Mouse (Mus musculus) adrenal gland, postnatal 36 days (tissue): ENCODE measurements around the gene Lrp5. TPM values are rescaled to one million over a fixed set of nuclear protein-coding genes. Genes with fewer than 3 reads are reported as not detected.

Source experiments
- DNase-seq, 2 experiments: peaks; one replicate each; pipeline ENCODE4 v3.0.0; 2021; ENCODE audit warnings: mixed read lengths in 1 of 2
- total RNA-seq, 2 experiments: library from RNA; stranded (reverse); gene quantifications; 2 replicates each; pipeline ENCODE4 v1.2.3; 2021

The Lrp5 gene
- total RNA-seq, 2 experiments from 2014 or later, result 95.6 to 154 TPM

DNA sequence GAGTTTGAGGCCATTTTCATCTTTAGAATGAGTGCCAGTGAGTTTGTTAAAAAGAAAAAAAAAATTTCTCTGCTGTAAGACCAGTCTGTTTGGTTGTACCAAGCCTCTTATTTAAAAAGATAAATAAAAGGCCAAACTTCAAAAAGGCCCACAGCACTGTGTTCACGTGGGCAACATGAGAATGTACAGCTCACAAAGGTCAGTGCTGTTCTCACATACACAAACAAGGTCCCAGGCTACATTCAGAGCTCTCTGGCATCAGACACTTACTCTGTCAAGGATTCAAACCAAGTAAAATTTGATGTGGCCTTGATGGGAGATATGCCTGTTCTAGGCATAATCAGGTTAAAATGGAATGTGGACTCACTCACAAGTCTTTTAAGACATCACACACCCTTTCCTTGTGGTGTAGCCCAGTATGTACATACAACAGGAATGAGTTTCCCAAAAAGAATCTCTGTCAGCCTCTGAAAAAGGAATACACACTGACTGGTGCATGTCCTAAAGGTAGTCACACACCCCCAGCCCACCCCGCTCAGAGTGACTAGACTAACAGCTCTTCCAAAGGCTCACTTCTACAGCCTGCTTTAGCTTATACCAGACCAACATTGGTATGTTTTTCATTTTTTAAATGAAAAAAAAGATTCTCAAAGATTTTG lies 130.1 kb downstream of the Lrp5 start:
- DNase-seq, result no peak

DNA sequence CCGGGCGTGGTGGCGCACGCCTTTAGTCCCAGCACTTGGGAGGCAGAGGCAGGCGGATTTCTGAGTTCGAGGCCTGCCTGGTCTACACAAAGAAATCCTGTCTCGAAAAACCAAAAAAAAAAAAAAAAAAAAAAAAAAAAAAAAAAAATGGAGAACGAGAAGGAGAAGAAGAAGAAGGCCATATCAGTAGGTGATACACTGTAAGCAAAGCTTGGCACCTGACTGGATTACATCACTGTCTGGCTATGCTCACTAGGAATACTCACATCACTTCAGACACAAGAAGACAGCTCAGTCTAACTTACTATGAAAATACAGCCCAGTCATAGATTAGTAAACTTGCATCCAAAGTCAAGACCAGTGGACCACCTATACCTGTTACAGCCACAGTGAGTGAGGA lies 131.6 kb downstream of the Lrp5 start:
- DNase-seq, result no peak

DNA sequence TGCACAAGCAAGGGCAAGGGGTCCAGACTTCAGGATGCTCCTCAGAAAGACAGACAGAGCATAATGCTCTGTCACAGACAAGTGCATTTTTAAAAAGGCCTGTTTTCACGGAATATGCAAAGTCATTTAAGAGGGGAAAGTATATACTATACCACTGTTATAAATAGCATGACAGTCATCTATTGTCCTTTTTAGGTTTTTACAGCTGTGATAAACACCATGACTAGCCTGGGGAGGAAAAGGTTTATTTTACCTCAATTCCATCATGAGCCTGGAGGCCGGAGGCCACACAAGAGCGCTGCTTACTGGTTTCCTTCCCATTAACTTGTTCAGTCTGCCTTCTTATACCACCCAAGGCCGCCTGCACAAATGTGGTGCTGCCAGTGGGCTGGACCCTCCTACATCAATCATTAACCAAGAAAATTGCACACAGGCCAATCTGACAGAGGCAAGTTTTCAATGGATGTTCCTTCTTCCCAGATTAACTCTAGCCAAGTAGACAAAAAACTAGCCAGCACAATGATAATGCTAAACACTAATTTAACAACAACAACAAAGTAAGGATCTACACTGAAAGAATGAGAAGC lies 134.7 kb downstream of the Lrp5 start:
- no peak for DNase-seq

DNA sequence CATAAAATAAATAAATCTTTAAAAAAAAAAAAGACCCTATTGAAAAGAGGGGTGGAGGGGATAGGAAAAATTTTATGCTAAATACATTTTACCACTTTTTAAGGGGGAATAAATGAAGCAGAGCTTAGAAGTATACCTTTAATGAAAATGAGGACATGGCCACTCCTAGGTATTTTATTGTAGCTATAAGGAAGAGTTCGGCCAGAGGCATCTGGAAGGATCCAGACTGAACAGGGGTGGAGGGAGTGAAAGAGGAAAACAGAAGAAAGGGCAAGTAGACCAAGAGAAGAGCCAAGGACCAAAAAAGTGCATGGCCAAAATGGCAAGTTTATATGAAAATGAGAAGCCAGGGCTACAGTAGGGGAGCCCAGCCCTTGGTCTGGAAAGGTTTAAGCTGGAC lies 136.3 kb downstream of the Lrp5 start:
- DNase-seq, result no peak

DNA sequence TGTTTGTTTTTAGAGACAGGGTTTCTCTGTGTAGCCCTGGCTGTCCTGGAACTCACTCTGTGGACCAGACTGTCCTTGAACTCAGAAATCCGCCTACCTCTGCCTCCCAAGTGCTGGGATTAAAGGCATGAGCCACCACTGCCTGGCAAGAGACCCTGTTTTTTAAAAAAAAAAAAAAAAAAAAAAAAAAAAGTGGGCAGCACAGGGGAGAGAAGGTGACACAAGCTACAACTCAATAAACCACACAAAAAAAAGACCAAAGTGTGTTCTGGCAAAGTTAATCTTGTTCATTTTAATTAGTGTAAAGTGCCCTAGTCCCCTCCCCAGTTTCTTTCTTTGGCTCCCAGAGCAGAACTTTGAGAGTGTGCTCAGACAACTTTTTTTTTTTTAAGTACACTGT lies 137.1 kb downstream of the Lrp5 start:
- DNase-seq, result no peak

DNA sequence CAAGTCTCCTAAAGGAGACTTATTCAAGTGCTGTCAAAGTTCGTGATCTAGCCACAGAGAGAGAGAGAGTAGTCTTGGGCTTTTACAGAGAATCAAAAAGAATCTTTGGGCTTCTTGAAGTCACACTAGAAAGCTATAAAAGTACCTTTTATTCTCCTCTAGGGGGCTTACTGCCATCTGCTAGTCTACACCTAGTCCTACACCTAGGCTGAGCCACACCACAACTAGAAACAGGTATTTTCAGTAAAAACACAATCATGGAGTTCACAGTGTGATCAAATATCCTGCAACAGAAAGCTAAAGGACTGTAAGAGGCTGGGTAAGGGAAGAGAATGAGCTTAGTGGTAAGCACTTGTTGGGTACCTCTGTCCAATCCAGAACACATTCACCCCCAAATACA lies 138.1 kb downstream of the Lrp5 start:
- DNase-seq, result no peak

DNA sequence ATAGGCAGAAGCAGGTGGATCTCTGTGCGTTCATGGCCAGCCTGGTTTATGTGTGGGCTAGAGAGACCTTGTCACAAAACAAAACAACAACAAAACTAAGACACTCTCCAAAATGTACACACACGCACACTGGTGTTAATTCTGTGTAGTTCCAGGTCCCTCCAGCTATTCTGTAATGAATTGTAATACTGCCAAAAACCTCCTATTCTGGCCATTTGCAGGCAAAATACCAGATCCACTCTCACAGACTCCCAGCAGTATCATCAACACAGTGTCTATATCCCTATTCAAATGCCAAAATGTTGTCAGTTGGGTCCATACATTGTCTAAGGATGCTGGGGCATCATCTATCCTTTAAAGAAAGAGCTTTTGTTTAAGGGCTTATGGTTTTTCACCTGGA lies 141.4 kb downstream of the Lrp5 start:
- no peak for DNase-seq

DNA sequence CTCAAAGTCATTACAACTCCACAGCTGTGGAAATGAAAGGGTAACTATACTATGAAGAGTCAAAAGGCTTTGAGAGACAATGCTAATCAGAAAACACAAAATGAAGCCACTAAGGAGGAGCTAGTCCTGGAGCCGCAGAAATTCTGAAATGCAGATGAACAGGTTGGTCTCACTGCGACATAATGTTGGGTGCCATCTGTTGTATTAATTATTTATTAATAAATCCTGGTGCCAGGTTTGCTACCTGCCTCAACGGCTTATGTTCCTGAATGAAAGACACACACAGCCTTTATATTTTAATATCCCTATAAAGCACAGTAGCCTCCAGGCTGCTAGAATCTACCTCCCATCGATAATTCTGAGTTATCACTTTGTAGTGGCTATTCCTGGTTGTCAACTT lies 143.8 kb downstream of the Lrp5 start:
- DNase-seq, result no peak

DNA sequence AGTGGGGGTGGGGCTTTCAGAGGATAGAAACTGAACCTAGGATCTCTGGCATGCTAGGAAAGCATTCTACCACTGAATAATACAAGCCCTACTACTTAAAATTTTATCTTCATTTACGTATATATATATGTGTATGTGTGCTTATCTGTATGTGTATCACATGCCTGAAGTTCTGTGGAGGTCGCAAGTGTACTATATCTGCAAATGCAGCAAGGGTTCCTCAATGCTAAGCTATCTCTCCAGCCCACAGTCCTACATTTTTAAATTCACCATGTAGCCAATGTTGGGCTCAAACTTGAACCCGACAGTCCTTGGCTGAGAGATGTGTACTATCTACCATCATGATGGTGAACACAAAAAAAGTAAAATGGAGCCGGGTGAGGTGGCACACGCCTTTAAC lies 145.4 kb downstream of the Lrp5 start:
- DNase-seq, result no peak

DNA sequence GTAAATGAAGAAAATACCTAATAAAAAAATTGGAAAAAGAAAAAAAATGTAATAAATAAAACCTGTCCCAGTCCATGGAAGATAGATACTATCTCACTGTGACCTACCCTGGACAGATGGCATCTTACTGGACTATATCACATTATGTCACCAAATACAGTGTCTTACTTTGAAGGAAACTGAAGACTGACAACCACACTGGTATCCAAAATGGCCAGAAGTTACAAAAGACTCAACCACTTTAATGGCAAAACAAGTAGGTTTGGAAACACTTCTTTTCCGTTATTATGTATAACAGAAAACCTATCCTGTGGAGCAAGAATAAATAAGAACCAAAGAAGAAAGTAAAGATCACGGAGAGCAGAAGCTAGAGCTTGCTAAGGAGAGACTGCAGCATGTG lies 146.1 kb downstream of the Lrp5 start:
- DNase-seq, result no peak

DNA sequence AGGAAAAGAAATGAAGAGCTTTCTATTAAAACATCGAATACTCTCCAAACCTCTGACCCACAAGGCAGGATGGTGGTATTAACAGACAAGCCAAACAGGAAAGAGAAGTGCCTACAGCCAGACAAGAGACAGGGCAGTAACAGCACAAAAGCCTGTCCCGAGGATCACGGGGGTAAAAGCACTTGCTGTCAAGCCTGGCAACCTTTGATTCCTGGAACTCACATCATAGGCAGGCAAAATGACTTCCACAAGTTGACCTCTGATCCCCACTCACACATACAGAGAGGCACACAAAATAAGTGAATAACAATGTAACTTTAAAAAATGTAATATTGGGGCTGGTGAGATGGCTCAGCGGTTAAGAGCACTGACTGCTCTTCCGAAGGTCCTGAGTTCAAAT lies 146.9 kb downstream of the Lrp5 start:
- no peak for DNase-seq

DNA sequence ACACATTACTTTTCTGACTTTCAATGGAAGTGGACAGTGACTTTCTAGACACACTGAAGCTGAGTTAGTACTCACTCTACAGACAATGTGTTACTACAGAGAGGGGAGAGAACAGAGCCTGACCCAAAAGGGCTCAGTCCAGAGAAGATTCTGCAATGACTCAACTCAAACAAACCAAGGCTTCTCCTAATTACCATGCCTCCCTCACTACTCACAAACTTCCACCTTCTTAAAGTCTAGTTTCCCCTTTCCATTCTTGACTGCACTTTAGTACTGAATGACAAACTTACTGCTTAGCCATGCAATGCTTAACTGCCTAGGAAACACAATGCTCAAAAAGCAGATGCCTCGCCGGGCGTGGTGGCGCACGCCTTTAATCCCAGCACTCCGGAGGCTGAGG lies 148.7 kb downstream of the Lrp5 start:
- no peak for DNase-seq

DNA sequence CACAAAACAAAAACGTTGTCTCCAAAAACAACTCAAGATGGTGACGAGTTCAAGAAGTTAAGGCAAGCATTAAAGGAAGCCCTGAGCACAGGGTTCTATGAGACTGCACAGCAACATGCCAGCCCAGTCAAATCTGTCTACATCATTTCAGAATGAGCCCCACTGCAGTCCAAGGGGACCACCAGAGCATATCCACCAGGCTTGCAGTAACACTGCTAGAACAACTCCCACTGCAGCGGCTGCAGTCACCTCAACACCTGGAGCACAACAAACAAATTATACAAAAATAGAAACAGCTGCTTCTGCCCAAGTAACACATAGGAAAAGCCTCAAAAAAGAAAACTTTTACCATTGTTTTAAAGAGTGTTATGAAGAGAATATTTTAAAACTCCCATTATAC lies 151.4 kb downstream of the Lrp5 start:
- no peak for DNase-seq

Other genes with a start within 250 kb of the Lrp5 start
- 10 to 100 TPM; 92.7 to 98.6 TPM for gene Ppp6r3, start 110.8 kb downstream of the Lrp5 start, total RNA-seq
- gene 1810055G02Rik, start 21.7 kb upstream of the Lrp5 start, total RNA-seq, result 10 to 100 TPM; 28.1 to 43.2 TPM
- 10 to 100 TPM; 50.7 to 52.5 TPM for gene Kmt5b, start 80.9 kb upstream of the Lrp5 start, total RNA-seq
- gene Chka, start 165.2 kb upstream of the Lrp5 start, total RNA-seq, result 100 to 1,000 TPM; 112 to 133 TPM
- 10 to 100 TPM; 57.7 to 65.9 TPM for gene Tcirg1, start 220.6 kb upstream of the Lrp5 start, total RNA-seq
- gene Ndufs8, start 226.2 kb upstream of the Lrp5 start, total RNA-seq, result 100 to 1,000 TPM; 331 to 356 TPM
- 100 to 1,000 TPM in 1 of 2 experiments, 10 to 100 TPM in 1; 30.1 to 194 TPM for gene Aldh3b1, start 243.2 kb upstream of the Lrp5 start, total RNA-seq
- gene Unc93b1, start 248.6 kb upstream of the Lrp5 start, total RNA-seq, result 10 to 100 TPM; 49.1 to 62.5 TPM